Mouse (Mus musculus): Measurements from ENCODE around the gene Zfp27.

GRCm38 (mm10) chr7:29906682-29907058 is 298 bp upstream of the Zfp27 start:
- TF ChIP-seq CTCF (IDR thresholded peaks at IDR 0.05; ENCODE audit: low read depth, low read length) = no peak
- no peak for TF ChIP-seq GATA1 (IDR thresholded peaks at IDR 0.05; ENCODE audit: borderline replicate concordance, low read length)
